Mouse (Mus musculus) bone marrow macrophage, adult 2 months (primary cell): ENCODE data around the gene Stx16.

Experiments used
- CTCF ChIP-seq: IDR thresholded peaks from 2 replicates; pipeline ENCODE4 v1.5.1; 2012; ENCODE audit warnings: low read depth, mild to moderate bottlenecking, low read length, moderate library complexity
- POLR2A ChIP-seq: IDR thresholded peaks from 2 replicates; pipeline ENCODE4 v1.6.1; 2012; ENCODE audit warnings: mild to moderate bottlenecking, low read depth, low read length, borderline replicate concordance

DNA sequence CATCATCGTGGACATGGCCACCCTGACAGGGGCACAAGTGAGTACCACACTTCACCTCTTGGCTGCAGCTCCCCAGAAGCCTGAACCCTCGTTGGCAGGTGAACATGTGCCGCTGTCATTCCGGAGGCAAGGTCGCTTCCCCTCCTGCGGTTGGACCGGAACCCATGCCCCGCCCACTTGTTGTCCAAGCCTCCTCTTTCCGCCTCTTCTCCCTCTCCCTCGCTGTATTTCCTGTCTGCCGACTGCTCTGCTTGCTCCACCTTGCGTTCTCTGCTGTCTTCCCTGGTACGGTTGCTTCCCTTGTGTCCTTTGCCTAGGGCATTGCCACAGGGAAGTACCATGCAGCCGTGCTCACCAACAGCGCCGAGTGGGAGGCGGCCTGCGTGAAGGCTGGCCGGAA, 44.5 kb downstream of the Stx16 start:
- no peak for TF ChIP-seq CTCF
- TF ChIP-seq POLR2A = no peak
